Mouse (Mus musculus) neural tube, embryonic 11.5 days (tissue): ENCODE data around the gene Cnfn. TPM values are rescaled to one million over a fixed set of nuclear protein-coding genes. Genes with fewer than 3 reads are reported as not detected.

ENCODE experiments used
- ATAC-seq: fragments of 200-750 bp; cut with Nextera tagmentation; 2 replicates; pipeline ENCODE4 v1.8.0; 2017; ENCODE audit warnings: moderate number of reproducible peaks, mild to moderate bottlenecking, moderate TSS enrichment, moderate library complexity; ENCODE audit not compliant: insufficient read depth, low FRiP score, low TSS enrichment
- DNase-seq: peaks from one replicate; pipeline ENCODE4 v3.0.0-alpha.2; 2015; ENCODE audit warnings: low spot score
- H3K27ac ChIP-seq: fragments of 300-500 bp; sonication (generic); 2 replicates; pipeline ENCODE4 v1.5.1; 2014; ENCODE audit warnings: low read depth, mild to moderate bottlenecking, low read length
- H3K27me3 ChIP-seq: fragments of 300-500 bp; sonication (generic); 2 replicates; pipeline ENCODE4 v1.6.1; 2014; ENCODE audit warnings: mild to moderate bottlenecking, low read length, mixed read lengths; ENCODE audit not compliant: control insufficient read depth, insufficient read depth
- H3K36me3 ChIP-seq: fragments of 300-500 bp; sonication (generic); 2 replicates; pipeline ENCODE4 v1.6.1; 2014; ENCODE audit warnings: mild to moderate bottlenecking, low read length, moderate library complexity, mixed read lengths; ENCODE audit not compliant: control insufficient read depth, insufficient read depth
- H3K4me1 ChIP-seq: fragments of 300-500 bp; sonication (generic); 2 replicates; pipeline ENCODE4 v1.6.1; 2014; ENCODE audit warnings: low read length, mixed read lengths; ENCODE audit not compliant: control insufficient read depth, insufficient read depth
- H3K4me2 ChIP-seq: fragments of 300-500 bp; sonication (generic); 2 replicates; pipeline ENCODE4 v1.6.1; 2014; ENCODE audit warnings: low read depth, mild to moderate bottlenecking, moderate library complexity
- H3K4me3 ChIP-seq: fragments of 300-500 bp; sonication (generic); 2 replicates; pipeline ENCODE4 v1.5.1; 2014; ENCODE audit warnings: low read depth, low read length
- H3K9ac ChIP-seq: fragments of 300-500 bp; sonication (generic); 2 replicates; pipeline ENCODE4 v1.6.1; 2014; ENCODE audit warnings: mild to moderate bottlenecking, low read length
- H3K9me3 ChIP-seq: fragments of 300-500 bp; sonication (generic); 2 replicates; pipeline ENCODE4 v1.6.1; 2016; ENCODE audit warnings: low read length; ENCODE audit not compliant: control insufficient read depth
- WGBS: fragments of 180-500 bp; shearing (Covaris S2); extraction: QIAGEN DNeasy Blood & Tissue Kit; methylation state at CpG from one replicate; pipeline ENCODE4 v1.1.7; 2014; 5-methylcytosine and 5-hydroxymethylcytosine counted together
- polyA plus RNA-seq: library from polyadenylated mRNA; unstranded; fragments of >200 nt; fragmentation: Nextera tagmentation; extraction: Ambion mirVana; gene quantifications from 2 replicates; pipeline ENCODE4 v1.2.1, GENCODE M21; 2014

The Cnfn gene
- polyA plus RNA-seq, 1 experiment from 2014 or later = not detected

- Histone ChIP-seq H3K4me2 (no peak overlapping the region), H3K27ac (no peak overlapping the region), H3K9me3 (no peaks in the 10 kb centered on the region), H3K27me3 (peaks cover 39% of the 10 kb centered on the region), H3K9ac (peak overlapping the region; percentile 44), H3K4me1 (peaks cover 8% of the 10 kb centered on the region), H3K4me3 (no peak overlapping the region), H3K36me3 (peaks cover 5% of the 10 kb centered on the region)
- WGBS = 37% methylated on average over 13 of the region's 13 CpGs
- no peak for ATAC-seq
- DNase-seq = peak; percentile 51
These were observed 3.4 kb downstream of the Cnfn start for GRCm38 (mm10) chr7:25365937-25366625.

- no peak overlapping the region for H3K27ac ChIP-seq
- H3K4me3 ChIP-seq = no peak overlapping the region
- DNase-seq = no peak
- WGBS = 95% methylated on average over 17 of the region's 17 CpGs
- ATAC-seq = no peak
- peaks cover 10% of the 10 kb centered on the region for H3K4me1 ChIP-seq
- H3K9me3 ChIP-seq = no peaks in the 10 kb centered on the region
- H3K4me2 ChIP-seq = no peak overlapping the region
- H3K9ac ChIP-seq = no peak overlapping the region
- peaks cover 25% of the 10 kb centered on the region for H3K27me3 ChIP-seq
- H3K36me3 ChIP-seq = peaks cover 11% of the 10 kb centered on the region
These were observed 5.9 kb downstream of the Cnfn start for GRCm38 (mm10) chr7:25363632-25364031.

- Histone ChIP-seq H3K4me2 (no peak overlapping the region), H3K4me3 (no peak overlapping the region), H3K36me3 (peaks cover 11% of the 10 kb centered on the region), H3K4me1 (peaks cover 12% of the 10 kb centered on the region), H3K9me3 (no peaks in the 10 kb centered on the region), H3K27ac (no peak overlapping the region), H3K9ac (no peak overlapping the region), H3K27me3 (peaks cover 20% of the 10 kb centered on the region)
- no peak for ATAC-seq
- 88% methylated on average over 19 of the region's 19 CpGs for WGBS
- no peak for DNase-seq
These were observed 6.4 kb downstream of the Cnfn start for GRCm38 (mm10) chr7:25363151-25363550.

GRCm38 (mm10) chr7:25358721-25359206 lies 10.8 kb downstream of the Cnfn start:
- Histone ChIP-seq H3K27me3 (no peaks in the 10 kb centered on the region), H3K4me2 (no peak overlapping the region), H3K27ac (no peak overlapping the region), H3K4me1 (peaks cover 4% of the 10 kb centered on the region; the same call in 1 of the 2 replicates), H3K9ac (no peak overlapping the region), H3K4me3 (no peak overlapping the region), H3K9me3 (no peaks in the 10 kb centered on the region), H3K36me3 (peaks cover 15% of the 10 kb centered on the region)
- DNase-seq (peak; percentile 48), ATAC-seq (peak; percentile 46)
- WGBS = 66% methylated on average over 19 of the region's 19 CpGs

- no peak overlapping the region for H3K27ac ChIP-seq
- WGBS = 83% methylated on average over 8 of the region's 8 CpGs
These were observed 20.7 kb downstream of the Cnfn start for GRCm38 (mm10) chr7:25348861-25349260.

GRCm38 (mm10) chr7:25341000-25341784 lies 28.3 kb downstream of the Cnfn start:
- no peak overlapping the region for H3K9ac ChIP-seq
- 83% methylated on average over 20 of the region's 20 CpGs for WGBS
- H3K27ac ChIP-seq = no peak overlapping the region
- DNase-seq (no peak), ATAC-seq (no peak)
- H3K9me3 ChIP-seq = no peaks in the 10 kb centered on the region
- no peak overlapping the region for H3K4me2 ChIP-seq
- H3K4me3 ChIP-seq = no peak overlapping the region
- peaks cover 13% of the 10 kb centered on the region for H3K36me3 ChIP-seq
- H3K4me1 ChIP-seq = no peaks in the 10 kb centered on the region
- no peaks in the 10 kb centered on the region for H3K27me3 ChIP-seq

More at GRCm38 (mm10) chr7:25348861-25349260, 20.7 kb downstream of the Cnfn start:
- Histone ChIP-seq H3K27me3 (no peaks in the 10 kb centered on the region), H3K36me3 (peaks cover 13% of the 10 kb centered on the region), H3K9me3 (no peaks in the 10 kb centered on the region), H3K4me3 (no peak overlapping the region), H3K4me1 (no peaks in the 10 kb centered on the region), H3K4me2 (no peak overlapping the region), H3K9ac (no peak overlapping the region)
- DNase-seq (no peak), ATAC-seq (no peak)

- 92% methylated on average over 9 of the region's 9 CpGs for WGBS
- Histone ChIP-seq H3K4me3 (no peak overlapping the region), H3K27ac (no peak overlapping the region), H3K9ac (no peak overlapping the region), H3K9me3 (no peaks in the 10 kb centered on the region), H3K27me3 (no peaks in the 10 kb centered on the region), H3K4me2 (no peak overlapping the region), H3K36me3 (peaks cover 15% of the 10 kb centered on the region), H3K4me1 (no peaks in the 10 kb centered on the region)
- ATAC-seq (no peak), DNase-seq (no peak)
These were observed 30.2 kb downstream of the Cnfn start for GRCm38 (mm10) chr7:25339329-25339728.

GRCm38 (mm10) chr7:25334472-25334871 lies 35.1 kb downstream of the Cnfn start:
- DNase-seq (no peak), ATAC-seq (no peak)
- Histone ChIP-seq H3K36me3 (peaks cover 20% of the 10 kb centered on the region), H3K4me1 (no peaks in the 10 kb centered on the region), H3K27me3 (no peaks in the 10 kb centered on the region), H3K9me3 (no peaks in the 10 kb centered on the region), H3K9ac (no peak overlapping the region), H3K27ac (no peak overlapping the region), H3K4me2 (no peak overlapping the region), H3K4me3 (no peak overlapping the region)
- 86% methylated on average over 12 of the region's 12 CpGs for WGBS
